Mouse (Mus musculus) lung, postnatal 0 days (tissue): ENCODE results near the gene Eif1ax.
"Not testable (repeated sequence)": the region's sequence is repeated elsewhere in the genome, so short reads cannot be mapped to it uniquely, and the experiment has no call there.

ENCODE experiments used
- CTCF ChIP-seq: IDR thresholded peaks from 2 replicates; pipeline ENCODE4 v1.5.1; 2016; ENCODE audit warnings: antibody characterized with exemption, mild to moderate bottlenecking
- EP300 ChIP-seq: IDR thresholded peaks from 2 replicates; pipeline ENCODE4 v1.6.1; 2016; ENCODE audit warnings: antibody characterized with exemption, mild to moderate bottlenecking, control low read depth

GRCm38 (mm10) chrX:159430507-159430906, 58.5 kb downstream of the Eif1ax start:
- not testable (repeated sequence) for TF ChIP-seq CTCF, EP300
